Mouse (Mus musculus): Measurements from ENCODE around the gene Pqlc2. TPM values are rescaled to one million over a fixed set of nuclear protein-coding genes. Genes with fewer than 3 reads are reported as not detected.
A peak's percentile ranks its signal among the peaks of the same experiment; 100 is the strongest.

Pqlc2 gene
- total RNA-seq (2021) = 1 to 10 TPM; 6.0 to 6.4 TPM
- long read RNA-seq, experiment 1, transcript Pqlc2-201 (9 exons, 1,532 nt) = major isoform, 9 of 9 reads
- long read RNA-seq, experiment 1, partial matches to known transcripts = 0 of 9 reads
- long read RNA-seq, experiment 1, other reads (novel, unspliced or antisense) = 0 of 9 reads
- long read RNA-seq, experiment 2, transcript Pqlc2-201 (9 exons, 1,532 nt) = major isoform, 7 of 13 reads
- long read RNA-seq, experiment 2, partial matches to known transcripts = 0 of 13 reads
- long read RNA-seq, experiment 2, other reads (novel, unspliced or antisense) = 3 of 13 reads

DNA sequence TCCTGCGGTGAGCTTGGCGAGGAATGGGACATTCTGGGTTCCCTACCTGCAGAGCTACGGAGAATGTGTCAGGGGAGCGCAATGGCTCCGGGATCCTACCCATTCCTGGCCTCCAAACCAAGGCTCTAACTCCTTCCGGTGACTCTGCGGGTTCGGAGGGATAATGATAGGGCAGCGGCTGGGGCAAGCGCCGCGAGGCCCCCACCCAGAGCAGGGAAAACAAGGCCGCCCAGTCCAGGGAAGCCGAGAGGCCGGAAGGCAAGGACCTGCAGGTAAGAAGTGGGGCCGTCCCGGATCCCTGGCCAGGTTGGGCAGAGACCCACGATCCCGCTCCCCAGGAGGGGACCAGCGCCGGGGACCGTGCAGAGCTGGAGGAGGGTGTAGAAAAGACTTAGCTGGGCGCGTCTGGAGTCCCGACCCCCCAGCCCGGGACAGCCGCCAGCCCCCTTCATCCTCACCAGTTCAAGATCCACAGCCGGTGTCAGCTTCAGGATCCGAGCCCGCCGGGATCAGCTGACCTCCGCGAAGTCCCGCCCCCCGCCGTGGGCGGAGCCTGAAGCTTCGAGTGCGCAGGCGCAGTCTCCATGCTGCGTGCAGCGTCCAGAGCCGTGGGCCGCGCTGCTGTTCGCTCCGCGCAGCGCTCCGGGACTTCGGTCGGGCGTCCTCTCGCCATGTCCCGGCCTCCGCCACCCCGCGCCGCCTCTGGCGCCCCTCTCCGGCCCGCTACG is at the start of gene Pqlc2, which contains the start of gene Akr7a5:
TSS of gene Pqlc2 (minus strand) at position 538 of the 728 bp plus-strand sequence.
TSS of gene Akr7a5 (plus strand) at position 574 of the 728 bp plus-strand sequence.
- intact Hi-C loops (cut with DNase I; ENCODE audit: low total_unique reads) = no loop called here

DNA sequence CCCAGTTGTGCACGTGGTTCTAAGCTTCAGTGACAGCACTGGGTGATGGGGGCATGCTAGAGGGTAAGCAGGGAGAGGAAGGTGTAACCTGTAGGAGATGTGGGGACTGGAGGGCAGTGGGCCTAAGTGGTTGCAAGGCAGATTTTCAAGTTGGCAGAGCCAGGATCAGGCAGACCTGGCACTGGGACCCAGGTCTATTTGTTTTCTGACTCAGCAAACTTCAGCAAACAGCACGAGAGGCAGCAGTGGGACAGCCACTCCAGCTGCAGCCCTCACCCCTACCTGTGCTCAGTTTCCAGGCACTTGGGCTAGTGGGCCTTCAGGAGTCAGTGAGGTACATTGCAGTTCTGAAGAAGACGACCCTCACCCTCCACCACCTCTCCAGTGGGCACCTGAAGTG is 46.7 kb upstream of the Pqlc2 start:
- intact Hi-C loops (cut with DNase I; ENCODE audit: low total_unique reads) = no loop called here
- DNase-seq = no peak

More for the DNA sequence above, at the start of gene Pqlc2, which contains the start of gene Akr7a5:
- DNase-seq = peak; percentile 97

DNA sequence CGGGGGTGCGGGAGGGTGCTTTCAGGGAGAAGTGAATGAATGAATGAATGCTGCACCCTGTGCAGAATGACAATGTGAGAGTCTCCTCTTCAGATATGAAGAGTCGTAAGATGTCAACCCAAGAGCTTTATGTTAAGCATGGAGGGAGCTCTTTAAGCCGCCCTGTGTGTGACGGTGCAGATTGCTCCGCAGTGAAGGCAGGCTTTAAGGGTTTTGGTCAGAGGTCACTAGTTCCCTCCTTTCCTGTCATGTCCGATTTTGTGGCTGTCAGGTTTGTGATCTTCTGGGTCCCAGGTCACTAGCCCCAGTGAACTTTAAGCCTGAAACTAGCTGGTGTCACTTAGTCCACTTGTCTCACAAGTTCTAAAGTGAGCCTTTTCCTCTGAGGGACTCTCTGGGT is 42.3 kb upstream of the Pqlc2 start:
- intact Hi-C loops (cut with DNase I; ENCODE audit: low total_unique reads) = no loop called here
- DNase-seq = no peak

DNA sequence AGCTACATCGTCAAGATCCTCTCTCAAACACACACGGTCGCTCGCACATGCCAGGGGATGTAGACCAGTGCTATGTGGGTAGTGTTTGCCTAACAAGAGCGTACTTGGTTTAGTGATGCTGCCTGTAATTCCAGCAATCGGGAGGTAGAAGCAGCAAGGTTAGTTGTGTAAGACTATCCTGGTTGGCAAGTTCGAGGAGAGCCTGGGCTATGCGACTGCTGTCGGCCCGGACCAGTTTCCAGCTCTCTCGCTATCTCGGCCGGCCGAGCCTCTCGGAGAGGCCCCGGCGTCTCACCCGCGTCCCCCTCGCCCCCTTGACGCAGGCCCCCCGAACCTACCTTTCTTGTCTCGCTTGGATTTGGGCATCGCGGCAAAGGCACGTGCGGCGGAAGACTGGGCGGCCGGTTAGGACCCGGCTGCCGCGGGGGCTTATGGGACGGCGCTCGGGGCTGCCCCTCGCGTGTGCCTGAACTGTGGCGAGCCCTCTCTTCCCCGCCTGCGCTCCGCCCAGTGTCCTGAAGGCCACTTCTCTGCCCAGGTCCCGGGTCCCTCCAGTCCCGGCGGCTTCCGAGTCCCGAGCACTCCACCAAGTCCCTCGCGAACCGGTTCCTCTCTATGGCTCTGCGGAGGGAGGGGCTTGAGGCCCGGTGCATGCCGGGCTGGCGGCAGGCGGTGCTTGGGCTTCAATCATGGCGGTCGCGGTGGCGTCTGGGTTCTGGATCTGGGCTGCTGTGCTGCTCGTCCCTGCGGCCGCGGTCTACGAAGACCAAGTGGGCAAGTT is 41.6 kb upstream of the Pqlc2 start, which contains the start of the genes Mrto4, Emc1 and Ubr4:
TSS of gene Mrto4 (minus strand) at position 646 of the 781 bp plus-strand sequence.
TSS of gene Emc1 (plus strand) at position 657 of the 781 bp plus-strand sequence.
TSS of gene Ubr4 (plus strand) at position 679 of the 781 bp plus-strand sequence.
- intact Hi-C loops (cut with DNase I; ENCODE audit: low total_unique reads) = no loop called here
- DNase-seq = peak; percentile 85

DNA sequence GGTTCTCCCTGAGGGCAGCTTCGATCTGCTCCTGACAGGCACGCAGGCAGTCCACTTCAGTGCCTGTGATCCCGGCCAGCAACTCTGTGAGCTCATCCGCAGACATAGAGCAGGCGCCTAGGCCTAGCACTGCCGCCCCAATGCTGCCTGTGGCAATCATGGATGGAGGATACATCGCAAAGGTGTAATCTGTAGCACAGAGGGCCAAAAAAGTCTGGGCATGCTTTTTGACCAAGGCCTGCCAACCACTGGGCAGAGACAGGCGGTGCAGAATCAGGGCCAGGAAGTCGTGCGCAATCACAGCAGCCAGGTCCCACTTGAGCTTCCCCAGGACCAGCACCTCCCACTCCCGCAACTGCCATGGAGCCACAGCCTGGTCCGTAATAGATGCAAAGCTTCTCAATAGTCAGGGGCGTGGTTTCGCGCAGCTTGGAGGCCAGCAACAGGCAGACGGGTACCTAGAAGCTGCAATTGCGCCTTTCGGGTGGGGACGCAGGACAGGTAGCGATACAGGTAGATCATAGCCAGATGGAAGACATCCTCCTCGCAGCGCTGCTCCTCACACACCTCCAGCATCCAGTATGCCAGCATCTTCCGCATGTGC is 35.0 kb upstream of the Pqlc2 start:
- intact Hi-C loops (cut with DNase I; ENCODE audit: low total_unique reads) = no loop called here
- DNase-seq = no peak

DNA sequence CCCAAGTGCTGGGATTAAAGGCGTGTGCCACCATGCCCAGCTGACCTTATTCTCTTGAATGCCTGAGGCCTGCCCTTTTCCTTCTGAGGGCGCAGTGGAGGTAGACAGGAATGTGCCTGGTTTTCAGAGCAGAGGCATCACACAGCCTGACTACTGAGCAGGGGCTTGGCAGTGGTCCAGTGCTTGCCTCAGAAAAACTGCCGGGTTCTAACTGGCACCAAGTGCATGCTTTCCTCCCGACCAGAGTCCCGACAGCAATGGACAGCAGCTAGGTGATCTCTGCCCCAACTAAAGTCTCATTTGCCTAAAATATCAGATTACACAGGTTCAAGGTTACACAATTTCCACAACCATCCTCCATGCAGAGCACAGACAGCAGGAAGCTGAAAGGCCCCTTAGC is 33.2 kb upstream of the Pqlc2 start:
- intact Hi-C loops (cut with DNase I; ENCODE audit: low total_unique reads) = no loop called here
- no peak for DNase-seq

DNA sequence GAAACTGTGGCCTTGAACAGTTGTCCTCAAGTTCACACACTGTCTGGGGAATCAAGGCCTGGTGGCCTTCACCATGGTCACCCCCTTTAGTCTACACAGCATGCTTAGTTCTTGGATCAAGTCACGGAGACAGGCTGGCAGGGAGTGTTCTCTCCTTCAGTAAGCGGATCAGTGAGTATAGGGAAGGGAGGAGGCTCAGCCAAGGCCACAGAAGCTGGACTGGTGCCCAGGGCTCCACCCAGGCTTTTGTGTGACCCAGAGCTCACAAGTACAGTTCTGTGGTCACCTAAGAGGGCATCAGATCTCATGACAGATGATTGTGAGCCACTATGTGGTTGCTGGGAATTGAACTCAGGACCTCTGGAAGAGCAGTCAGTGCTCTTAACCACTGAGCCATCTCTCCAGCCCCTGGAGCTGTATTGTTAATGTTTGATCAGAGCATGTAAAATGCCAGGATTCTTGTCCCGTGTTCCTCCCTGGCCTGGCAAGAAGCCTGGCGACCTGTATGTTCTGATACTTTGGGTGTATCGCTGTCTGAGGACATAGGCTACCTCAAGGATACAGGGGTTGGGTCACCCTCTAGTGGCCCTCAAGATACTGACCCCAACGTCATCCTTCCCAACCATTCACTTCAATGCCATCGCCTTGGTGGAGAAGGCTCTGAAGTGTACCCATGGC is 31.2 kb upstream of the Pqlc2 start:
- no peak for DNase-seq
- intact Hi-C loops (cut with DNase I; ENCODE audit: low total_unique reads) = no loop called here

DNA sequence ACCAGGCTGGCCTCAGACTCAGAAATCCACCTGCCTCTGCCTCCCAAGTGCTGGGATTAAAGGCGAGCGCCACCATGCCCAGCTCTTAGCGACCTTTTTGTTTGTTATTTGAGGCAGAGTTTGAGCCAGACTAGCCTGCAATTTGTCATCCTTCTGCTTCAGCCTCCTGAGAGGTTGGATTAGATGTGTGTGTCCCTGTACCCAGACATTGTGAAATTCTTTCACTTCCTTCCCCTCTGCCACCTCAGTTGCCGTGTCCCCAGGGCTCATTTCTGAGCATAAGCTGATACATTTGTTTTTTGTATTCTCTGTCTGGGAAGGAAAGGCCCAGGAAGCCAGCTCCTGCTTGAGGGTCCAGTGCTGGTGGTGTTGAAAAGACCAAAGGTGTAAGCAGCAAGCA is 30.3 kb upstream of the Pqlc2 start:
- DNase-seq = no peak
- intact Hi-C loops (cut with DNase I; ENCODE audit: low total_unique reads) = no loop called here

DNA sequence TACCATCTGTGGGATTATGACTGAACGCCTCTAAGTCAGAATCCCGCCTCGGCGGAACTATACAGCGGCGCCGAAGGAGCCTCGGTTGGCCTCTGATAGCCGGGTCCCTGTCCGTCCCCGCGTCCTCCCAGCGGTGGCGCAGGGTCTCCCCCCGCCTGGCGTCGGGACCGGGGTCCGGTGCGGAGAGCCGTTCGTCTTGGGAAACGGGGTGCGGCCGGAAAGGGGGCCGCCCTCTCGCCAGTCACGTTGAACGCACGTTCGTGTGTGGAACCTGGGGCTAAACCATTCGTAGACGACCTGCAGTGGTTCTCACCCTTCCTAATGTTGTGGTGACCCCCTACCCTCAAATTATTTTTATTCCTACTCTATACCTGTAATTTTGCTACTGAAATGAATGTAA is 27.6 kb upstream of the Pqlc2 start:
- no peak for DNase-seq
- intact Hi-C loops (cut with DNase I; ENCODE audit: low total_unique reads) = loop anchor here (10.0 kb wide), 1 partner anchor 253 kb away; no protein-coding TSS in a partner anchor

DNA sequence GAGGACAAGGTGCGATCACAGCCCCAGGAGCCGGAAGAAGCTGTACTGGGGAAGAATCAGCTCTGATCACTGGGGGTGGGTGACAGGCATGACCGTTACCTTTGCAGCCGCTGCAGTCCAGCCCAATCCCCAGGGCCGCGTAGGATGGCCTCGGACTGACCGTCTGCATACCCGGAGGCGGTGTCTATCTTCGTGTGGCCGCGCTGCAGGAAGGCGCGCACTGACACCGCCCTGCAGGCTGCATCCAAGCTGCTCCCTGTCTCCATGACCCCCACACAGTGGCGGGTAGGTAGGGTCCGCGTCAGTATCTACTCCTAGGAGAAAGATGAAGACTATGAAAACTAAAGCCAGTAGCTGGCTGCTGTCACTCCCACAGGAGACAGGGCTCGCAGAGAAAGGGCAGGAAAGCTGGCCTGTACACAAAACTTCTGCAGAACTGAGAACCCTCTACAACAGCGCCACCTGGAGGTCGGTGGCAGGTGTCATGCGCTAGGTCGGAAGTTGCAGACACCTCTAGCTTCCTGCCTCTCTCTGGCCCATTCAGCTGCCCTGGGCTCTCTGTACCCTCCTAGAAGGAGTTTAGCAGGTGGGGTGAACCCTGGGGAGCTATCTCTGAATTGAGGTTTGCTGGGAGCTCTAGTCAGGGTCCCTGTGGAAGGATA is 26.4 kb upstream of the Pqlc2 start:
- peak; percentile 78 for DNase-seq
- intact Hi-C loops (cut with DNase I; ENCODE audit: low total_unique reads) = loop anchor here (10.0 kb wide), 1 partner anchor 252 kb away; no protein-coding TSS in a partner anchor

DNA sequence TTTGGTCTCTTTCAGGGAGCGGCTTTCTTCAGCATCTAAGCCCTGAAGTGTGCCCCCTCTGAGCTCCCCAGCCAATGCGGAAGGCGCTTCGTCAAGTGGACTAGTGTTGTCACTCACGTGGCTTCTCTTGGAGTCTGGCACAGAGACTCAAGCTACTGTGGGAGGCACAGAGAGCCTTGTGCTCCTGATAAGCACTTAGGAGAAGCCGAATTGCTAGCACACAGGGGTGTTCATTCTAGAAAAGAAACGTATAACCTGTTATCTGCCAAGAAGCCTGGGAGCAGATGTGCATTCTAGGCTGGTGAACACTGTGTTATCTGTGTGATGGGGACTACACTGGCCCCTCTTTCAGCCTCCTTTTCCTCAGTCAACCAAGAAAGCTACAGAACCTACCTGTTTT is 25.0 kb upstream of the Pqlc2 start:
- intact Hi-C loops (cut with DNase I; ENCODE audit: low total_unique reads) = loop anchor here (10.0 kb wide), 1 partner anchor 251 kb away; no protein-coding TSS in a partner anchor
- no peak for DNase-seq

DNA sequence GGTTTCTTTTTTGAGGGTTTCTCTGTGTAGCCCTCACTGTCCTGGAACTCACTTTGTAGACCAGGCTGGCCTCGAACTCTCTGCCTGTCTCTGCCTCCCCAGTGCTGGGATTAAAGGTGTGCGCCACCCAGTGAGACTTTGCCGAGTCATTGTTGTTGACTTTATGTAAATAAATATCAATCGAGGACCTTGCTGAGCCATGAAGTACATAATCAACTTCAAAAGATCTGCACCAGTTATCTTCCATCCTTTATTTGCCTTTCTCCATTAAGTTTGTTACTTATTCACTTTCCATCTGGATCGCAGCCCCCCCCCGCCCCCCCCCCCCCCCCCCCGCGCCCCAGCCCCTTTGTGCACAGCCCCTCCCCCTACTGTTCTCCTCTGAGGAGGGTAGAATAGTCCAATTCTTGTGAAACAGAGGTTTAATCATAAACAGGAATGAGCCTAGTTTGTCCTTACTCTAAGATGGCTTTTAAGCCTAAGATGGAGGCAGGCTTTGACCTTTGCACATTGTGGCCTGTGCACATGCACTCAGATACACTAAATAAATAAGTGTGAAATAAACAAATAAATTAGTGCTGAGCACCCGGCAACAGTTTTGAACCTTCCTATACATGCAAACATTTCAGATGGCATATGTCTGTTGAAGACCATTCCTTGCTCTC is 24.3 kb upstream of the Pqlc2 start:
- no peak for DNase-seq
- intact Hi-C loops (cut with DNase I; ENCODE audit: low total_unique reads) = loop anchor here (10.0 kb wide), 1 partner anchor 250 kb away; no protein-coding TSS in a partner anchor

DNA sequence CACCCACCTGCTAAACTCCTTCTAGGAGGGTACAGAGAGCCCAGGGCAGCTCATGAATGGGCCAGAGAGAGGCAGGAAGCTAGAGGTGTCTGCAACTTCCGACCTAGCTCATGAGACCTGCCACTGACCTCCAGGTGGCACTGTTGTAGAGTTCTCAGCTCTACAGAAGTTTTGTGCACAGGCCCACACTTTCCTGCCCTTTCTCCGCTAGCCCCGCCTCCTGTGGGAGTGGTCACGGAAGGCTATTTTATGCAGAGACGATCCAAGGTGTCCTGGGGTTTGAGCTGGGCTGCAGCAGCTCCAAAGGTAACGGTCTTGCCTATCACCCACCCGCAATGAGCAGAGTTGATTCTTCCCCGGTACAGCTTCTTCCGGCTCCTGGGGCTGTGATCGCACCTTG is 20.1 kb upstream of the Pqlc2 start:
- intact Hi-C loops (cut with DNase I; ENCODE audit: low total_unique reads) = loop anchor here (10.0 kb wide), 1 partner anchor 246 kb away; no protein-coding TSS in a partner anchor
- peak; percentile 70 for DNase-seq

DNA sequence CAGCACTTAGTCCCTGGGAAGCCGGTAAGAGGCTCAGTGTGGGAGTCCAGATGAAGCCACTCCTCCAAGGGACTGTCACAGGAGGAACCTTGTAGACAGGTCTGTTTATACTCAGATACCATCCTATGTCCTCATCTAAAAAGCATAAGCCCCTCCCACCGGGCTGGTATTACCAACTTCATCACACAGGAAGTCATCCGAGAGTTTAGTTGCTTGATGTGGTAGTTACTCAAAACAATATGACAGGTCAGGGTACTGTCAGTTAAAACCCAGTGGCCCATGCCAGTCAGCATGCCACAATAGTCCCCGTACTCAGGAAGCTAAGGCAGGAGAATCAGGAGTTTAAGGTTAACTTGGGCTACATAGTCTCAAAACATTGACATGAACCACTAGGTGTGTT is 9.2 kb upstream of the Pqlc2 start:
- intact Hi-C loops (cut with DNase I; ENCODE audit: low total_unique reads) = no loop called here

DNA sequence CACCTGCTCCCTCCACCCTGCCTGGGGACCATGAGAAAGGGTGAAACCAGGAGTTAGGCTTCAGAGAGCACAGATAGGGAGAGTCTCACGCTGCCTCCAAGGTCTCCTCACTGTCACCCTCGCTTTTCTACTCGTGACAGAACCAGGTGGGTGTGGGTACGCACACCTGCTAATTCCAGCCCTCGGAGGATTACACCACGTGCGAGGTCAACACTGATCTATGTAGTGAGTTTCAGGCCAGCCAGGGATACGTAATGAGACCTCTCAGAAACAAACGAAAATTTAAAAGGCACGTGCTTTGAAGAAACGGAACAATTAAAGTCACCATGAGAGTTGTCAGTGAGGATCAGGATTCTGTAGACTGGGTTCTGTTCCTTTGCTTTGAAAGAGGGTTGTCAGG is 7.9 kb upstream of the Pqlc2 start:
- intact Hi-C loops (cut with DNase I; ENCODE audit: low total_unique reads) = no loop called here
- DNase-seq = no peak

More for the DNA sequence above, 9.2 kb upstream of the Pqlc2 start:
- DNase-seq = no peak

DNA sequence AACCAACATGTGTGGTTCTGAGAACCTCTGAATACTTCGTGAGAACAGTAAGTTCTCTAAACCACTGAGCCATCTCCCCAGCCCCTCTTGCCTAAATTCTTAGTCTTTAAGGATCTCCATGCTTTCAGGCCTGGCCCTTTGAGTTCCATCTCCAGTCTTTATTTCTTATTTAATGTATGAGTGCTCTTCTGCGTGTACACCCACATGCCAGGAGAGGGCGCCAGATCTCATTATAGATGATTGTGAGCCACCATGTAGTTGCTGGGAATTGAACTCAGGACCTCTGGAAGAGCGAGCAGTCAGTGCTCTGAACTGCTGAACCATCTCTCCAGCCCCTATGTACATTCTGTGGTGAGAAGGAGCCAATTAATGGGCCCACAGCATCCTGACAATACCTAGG is 2.1 kb upstream of the Pqlc2 start:
- DNase-seq = no peak
- intact Hi-C loops (cut with DNase I; ENCODE audit: low total_unique reads) = no loop called here

DNA sequence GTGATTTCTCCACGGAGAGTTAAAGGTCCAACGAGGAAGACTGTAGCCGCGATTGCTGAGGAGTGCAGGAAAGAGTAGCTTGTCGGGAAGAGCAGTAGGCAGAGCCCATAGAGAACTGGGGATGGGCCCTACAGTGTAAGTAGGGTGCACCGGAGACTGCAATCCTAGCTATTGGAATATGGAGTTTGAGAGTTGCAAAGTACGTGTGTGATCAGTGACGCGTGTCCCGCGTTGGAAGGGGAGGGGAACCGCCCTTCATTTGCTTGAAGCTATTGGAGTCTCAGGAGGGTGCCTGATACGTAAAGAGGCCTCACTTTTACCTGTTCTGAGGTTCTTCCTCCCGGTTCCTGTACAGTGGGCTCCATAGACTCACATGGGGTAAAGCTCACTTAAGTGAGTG is 1.2 kb upstream of the Pqlc2 start:
- no peak for DNase-seq
- intact Hi-C loops (cut with DNase I; ENCODE audit: low total_unique reads) = no loop called here
